Mouse (Mus musculus): ENCODE results near the gene Ap5z1.

Gene Ap5z1

GRCm38 (mm10) chr5:142463461-142464454 lies at the start of gene Ap5z1:
Gene Ap5z1, plus strand, starts transcription at chr5:142463944.
- DNase-seq (ENCODE audit: low spot score): peak; percentile 97

- DNase-seq (ENCODE audit: low spot score): no peak
Observed at GRCm38 (mm10) chr5:142415401-142415800, 48.3 kb upstream of the Ap5z1 start.

GRCm38 (mm10) chr5:142416070-142416775 lies 47.5 kb upstream of the Ap5z1 start:
- DNase-seq (ENCODE audit: low spot score): peak; percentile 69

DNA sequence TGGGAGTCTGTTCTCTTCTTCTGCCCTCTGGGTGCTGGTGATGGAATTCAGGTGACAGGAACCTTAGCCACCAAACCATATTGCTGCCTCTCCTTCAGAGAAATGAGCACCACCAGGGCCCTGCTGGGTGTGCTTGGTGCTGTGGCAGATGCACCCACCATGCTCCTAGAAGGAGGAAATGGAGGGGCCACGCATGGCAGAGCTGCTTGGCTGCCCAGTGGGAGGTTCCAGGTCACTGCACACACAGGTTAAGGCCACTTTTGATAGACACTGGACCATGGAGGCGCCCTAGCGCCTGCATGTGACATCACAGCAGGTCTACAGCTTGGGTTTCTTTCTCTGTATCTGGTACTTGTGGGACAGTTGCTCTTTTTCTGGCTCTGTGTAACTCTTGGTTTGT lies 46.6 kb upstream of the Ap5z1 start:
- DNase-seq (ENCODE audit: low spot score): no peak

DNA sequence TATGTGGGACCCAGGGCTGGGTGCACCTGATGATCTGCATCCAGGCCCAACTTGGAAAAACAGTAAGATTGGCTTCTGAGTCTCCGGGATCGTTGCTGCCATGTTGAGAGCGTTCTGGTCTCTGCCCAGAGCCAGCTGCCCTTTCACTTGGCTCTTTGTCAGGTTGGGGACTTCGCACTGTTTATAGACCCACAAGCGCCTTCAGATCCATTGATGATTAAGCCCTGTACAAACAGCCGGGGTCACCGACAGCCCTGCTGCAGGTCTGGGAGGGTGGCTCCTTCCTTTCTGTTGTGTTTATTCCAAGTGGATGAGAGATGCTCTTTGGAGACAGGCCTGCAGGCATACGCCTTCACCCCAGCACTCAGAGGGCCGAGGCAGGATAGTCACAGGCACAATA lies 45.9 kb upstream of the Ap5z1 start:
- DNase-seq (ENCODE audit: low spot score): no peak

GRCm38 (mm10) chr5:142418419-142418818 lies 45.3 kb upstream of the Ap5z1 start:
- DNase-seq (ENCODE audit: low spot score): no peak

GRCm38 (mm10) chr5:142420317-142420716 lies 43.4 kb upstream of the Ap5z1 start:
- no peak for DNase-seq (ENCODE audit: low spot score)

DNA sequence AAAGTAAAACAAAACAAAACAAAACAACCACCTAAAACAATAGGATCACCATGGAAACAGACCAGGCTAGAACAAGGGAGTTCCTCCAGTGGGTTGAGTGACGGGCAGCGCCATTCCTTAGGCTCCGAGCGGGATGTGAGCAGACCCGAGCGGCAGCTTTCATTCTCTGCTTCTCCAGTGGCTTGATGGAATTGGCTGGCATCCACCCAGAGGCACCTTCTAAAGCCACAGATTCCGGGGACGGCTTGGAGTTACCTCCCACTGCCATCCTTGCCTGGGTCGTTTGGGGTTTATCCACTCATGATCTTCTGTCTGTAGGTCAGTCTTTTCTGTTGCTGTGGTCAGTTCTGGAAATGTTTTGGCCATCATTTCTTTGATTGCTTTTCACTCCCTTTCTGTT lies 42.8 kb upstream of the Ap5z1 start:
- DNase-seq (ENCODE audit: low spot score): no peak

- DNase-seq (ENCODE audit: low spot score): no peak
Observed at GRCm38 (mm10) chr5:142421886-142422285, 41.9 kb upstream of the Ap5z1 start.

GRCm38 (mm10) chr5:142423141-142423540 lies 40.6 kb upstream of the Ap5z1 start:
- no peak for DNase-seq (ENCODE audit: low spot score)

DNA sequence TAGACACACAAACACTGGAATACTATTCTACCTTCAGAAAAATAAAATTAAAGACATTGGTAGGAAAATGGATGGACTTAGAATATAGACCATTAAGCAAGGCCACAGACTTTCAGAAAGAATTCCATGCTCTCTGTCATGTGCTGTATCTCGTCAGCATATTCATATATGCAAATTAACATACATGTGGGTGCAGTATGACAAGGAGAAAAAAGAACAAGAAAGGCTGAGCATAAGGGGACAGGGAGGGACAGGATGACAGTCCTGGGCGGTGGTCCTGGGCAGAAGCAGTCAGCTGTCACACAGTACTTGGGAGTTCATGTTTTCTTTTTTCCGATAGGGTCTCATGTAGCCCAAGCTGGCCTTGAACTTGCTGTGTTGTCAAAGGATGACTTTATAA lies 40.0 kb upstream of the Ap5z1 start:
- DNase-seq (ENCODE audit: low spot score): no peak

DNA sequence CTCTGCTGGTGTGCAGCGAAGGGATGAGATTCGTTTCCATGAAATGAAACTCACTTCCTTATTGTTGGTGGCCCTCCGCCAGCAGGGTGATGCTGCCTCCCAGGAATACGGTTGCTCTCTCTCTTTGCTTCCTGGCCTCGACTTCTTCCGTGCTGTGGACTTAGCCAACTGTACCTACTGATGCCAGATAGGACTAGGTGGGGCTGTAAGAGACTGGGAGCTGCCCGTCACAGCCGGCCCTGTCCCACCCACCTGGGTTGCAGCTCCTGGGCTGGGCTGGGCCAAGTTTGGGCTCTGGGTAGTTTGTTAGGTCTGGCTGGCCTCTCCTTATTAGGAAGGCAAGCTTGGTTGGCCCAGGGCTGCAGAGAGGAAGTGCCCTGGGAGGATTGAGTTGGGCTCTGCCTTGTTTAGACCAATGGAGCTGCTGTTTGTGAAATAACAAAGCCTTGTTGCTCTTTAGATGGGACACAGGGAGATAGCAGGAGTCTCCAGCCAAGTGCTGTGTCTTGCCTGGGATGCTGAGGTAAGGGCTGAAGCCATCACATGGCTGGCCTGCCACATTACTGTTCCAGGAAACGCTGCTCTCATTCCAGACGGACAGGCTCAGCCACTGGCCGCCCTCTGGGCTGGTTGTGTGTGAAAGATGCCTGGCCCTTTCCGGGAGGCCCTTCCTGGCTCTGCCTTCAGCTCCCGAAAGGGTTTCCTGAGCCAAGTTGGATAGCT lies 39.0 kb upstream of the Ap5z1 start:
- peak; percentile 75 for DNase-seq (ENCODE audit: low spot score)

DNA sequence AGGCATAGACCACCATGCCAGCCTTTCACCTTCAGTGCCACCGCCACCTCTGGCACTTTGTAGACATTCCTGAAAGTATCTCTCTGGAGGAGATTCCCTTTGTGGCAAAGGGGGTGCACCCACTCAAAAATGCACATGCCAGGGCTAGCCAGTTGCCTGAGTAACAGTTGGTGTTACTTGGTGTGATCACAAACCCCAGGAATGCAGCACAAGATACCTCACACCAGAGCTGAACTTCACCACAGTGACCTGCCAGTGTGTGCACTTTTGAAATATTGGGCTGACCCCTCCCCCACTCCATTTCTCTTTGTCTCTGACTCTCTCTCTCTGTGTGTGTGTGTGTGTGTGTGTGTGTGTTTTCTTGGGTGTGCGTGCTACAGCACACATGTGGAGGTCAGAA lies 37.3 kb upstream of the Ap5z1 start:
- DNase-seq (ENCODE audit: low spot score): no peak

DNA sequence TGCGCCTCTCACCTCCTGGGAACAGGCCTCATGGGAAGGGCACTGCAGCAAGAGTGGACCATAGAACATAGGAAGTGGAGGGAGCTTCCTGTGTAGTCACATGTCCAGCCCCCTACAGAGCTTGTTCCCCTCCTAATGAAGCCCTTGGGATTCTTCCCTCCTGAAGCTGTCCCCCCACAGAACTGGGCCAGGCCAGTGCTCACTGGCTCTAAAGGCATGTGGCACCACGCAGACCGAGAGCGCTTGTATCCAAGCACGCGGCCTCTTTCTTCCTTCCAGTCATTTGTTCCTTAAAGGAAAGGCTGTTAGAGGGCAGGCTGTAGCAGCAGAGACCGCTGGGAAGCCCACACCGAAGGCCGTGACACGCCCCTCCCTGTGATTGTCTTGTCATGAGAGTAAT lies 35.9 kb upstream of the Ap5z1 start:
- DNase-seq (ENCODE audit: low spot score): no peak

DNA sequence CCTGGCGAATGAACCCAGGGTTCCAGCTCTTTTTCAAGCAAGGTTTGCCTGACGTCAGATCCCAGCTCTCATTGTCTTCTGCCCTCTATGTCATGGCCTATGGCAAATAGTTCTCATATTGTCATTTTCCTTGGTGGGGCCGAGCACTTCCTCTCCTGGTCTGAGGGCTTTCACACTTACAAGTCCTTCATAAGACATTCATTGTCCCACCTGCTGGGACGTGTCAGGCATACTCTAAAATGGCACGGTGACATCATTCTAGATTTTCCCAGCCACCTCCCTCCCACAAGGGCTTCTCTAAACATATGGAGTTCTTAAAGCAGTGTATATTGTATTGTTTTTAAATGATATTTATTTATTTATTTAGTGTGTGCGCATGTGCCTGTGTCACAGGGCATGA lies 35.1 kb upstream of the Ap5z1 start:
- DNase-seq (ENCODE audit: low spot score): no peak

DNA sequence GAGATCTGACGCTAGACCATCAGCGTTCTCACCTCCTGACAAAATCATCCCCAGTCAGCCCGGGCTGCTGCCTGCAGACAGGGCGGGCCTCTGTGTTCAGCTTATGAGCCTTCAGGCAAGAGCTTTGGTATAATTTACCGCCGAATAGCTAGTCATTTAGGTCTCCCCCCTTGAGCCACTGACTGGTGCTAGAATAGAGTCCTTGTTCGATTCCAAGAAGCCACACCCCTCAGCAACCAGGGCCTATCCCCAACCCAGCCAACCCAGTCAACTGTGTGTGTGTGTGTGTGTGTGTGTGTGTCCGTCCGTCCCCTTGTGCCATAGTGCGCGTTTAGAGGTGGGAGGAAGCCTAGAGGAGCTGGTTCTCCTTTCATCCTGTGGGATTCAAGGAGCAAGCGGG lies 32.7 kb upstream of the Ap5z1 start:
- no peak for DNase-seq (ENCODE audit: low spot score)

DNA sequence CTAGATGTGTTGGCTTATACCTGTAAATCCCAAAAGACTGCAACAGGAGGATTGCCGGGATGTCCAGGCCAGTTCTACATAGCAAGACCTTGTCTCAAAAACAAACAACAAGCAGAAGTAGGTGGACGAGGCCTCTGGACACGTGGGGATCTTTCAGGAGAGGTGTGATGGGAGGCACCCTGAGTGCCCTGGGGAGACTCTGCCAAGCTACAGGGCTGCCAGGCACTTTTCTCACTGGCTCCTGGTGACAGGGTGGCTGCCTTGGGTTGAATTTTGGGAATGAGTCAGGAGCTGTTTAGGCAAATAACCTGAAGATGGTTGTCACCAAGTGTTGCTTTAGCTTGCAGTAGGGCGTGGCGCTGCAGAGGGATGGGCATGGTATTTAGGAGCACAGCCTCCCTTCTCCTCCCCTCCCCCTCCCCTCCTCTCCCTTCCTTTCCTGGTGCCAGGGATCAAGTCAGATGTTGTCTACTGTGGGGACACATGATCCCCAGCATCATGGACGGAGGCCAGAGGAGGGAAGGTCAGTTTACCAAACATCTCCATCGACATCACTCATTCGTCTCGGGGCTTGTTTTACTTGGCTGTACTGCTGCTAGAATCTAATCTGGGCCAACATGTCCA lies 31.8 kb upstream of the Ap5z1 start:
- DNase-seq (ENCODE audit: low spot score): peak; percentile 43

DNA sequence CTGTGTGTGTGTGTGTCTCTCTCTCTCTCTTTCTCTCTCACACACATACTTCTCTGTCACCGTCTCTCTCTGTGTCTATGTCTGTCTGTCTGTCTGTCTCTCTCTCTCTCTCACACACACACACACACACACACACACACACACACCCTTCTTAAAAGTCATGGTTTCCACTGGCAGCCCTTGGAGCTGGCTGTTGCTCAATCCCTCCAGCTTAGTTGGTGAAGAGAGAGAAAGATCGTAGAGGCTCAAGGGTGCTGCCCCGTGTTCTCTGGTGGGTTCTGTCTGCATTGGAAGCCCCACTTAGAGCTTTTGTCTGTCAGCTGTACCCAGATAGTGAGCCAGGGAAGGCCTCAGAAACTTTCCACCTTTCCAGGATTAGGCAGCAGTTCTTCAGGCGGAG lies 31.0 kb upstream of the Ap5z1 start:
- no peak for DNase-seq (ENCODE audit: low spot score)

DNA sequence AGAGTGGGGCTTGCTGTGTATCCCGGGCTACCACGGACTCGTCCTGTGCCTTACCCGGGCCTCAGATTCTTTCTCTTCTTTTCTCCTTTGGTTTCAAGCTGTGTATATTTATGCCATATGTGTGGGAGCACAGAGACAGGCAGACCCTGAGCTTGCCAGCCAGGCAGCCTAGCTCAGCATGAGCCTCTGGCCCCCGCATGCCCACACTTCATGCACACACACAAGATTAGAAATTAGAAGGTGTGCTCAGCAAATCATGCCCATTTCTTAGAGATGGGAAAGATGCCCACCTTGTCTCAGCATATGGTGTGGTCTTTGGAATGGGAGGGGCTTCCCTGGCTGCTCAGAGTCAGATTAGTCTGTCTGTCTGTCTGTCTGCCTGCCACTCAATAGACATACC lies 29.7 kb upstream of the Ap5z1 start:
- DNase-seq (ENCODE audit: low spot score): no peak

GRCm38 (mm10) chr5:142435736-142436135 lies 28.0 kb upstream of the Ap5z1 start:
- no peak for DNase-seq (ENCODE audit: low spot score)

DNA sequence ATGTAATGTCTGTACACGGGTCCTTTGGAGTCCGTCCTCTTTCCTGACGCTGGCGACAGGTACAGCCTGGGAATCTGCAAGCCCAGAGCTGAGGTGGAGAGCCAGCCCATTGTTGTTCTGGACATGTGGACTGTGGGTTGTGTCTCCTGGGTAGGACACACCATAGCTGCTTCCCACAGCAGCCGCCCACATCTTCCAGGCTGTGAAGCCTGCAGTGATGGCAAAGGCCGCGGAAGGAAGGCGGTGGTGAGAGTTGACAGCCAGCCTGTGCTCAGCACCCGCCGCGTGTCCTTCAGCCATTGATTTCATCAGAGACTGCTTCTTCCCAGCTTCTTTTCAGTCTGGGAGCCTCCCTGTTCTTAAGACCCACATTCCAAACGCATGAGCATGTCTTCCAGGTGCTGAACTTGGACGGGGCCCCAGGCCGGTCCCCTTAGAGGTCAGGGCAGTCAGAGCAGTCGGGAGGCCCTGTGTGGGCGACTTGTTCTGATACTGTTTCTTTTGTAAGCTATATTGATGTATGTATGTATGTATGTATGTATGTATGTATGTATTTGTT lies 25.3 kb upstream of the Ap5z1 start:
- no peak for DNase-seq (ENCODE audit: low spot score)

Data from ovary, adult 18-20 months (tissue).